Mouse (Mus musculus): Measurements from ENCODE around the gene Hectd1.

The Hectd1 gene

DNA sequence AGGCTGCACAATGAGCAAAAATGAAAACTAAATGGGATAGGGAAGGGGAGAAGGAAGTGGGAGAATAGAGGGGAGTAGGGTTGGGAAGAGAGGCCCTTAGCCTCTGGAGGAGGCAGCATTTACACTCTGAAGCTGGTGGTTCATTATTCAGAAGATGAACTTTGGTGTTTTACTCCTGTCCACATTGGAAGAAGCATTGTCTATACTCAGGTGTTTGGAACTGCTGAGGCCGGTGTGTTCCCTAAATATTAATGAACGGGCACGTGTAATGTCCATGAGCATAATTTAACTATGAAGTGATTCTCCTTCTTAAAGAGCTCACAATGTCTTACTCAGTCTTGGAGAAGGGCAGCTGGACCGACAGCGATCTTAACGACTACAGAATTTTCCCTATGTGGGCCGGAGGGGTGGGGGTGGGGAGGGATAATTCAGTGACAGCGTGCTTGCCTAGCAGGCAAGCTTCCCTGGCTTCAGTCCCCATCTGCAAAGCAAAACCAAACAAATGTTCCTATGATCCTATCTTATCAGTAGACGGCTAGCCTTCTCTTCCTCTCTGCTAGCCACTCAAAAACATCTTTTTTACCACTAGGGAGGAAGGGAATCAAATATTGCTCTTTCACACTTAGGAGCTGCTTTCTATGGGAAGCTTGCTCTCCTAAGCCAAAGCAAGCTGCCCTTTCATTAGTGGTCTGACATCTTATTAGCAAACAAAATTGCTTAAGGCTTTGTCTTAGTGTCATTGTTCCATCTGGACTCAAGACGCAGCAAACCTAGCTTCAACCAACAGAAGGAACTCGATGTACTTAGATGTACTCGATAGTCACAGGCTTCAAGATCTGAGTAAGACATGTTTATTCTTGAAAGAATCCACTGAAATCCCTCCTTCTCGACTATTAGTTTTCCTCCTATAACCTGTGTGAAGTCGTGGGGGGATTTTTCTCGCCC, 14.5 kb upstream of the Hectd1 start:
- DNase-seq = no peak

DNA sequence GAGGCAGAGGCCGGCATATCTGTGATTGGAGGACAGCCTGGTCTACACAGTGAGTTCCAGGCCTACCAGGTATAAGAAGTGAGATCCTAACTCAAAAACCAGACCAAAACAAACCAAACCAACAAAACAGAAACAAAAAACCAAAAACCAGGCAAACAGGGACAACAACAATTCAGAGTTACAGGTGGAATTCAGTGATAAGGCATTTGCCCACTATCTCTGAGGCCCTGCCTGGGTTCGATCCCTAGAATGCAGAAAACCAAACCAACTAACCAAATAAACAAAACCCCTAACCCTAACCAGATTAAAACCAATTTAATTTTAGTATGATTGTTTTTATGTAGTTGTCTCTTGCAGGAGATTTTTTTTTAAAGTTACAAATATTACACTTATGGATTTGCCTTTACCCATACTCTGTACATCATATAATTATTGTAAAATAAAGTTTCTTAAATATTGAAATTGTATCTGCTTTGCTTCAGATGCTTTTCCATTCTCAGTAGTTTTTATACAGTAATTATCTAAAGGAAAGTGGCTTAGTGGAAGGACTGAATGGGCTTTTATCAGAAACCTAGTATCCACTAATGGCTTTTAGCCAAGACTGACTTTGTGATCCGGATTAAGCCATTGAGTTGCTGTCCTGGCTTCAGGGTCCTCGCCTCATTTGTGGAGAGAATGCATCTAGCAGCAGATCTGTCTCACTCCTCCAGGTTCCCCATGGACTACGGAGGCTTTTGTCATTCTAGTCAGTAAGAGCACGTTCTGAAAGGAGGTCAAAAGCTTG, 12.9 kb upstream of the Hectd1 start:
- no peak for DNase-seq

GRCm38 (mm10) chr12:51839856-51840255, 10.5 kb upstream of the Hectd1 start:
- no peak for DNase-seq

DNA sequence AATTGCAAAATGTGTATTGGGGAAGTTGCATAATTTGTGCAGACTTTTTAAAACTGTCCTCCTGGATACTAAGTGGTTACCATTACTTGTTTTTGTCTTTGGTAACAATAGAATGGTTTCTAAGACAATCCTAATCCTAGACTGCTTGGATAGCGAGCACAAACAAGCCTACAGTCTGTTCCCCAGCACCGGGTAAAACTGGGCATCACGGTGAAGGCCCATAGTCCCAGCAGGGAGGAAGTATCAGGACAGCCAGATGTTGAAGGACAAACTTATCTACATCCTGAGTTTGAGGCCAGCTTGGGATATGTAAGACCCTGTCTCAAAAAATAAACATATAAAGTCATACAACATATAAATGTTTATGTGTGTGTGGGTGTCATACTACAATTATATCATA, 5.9 kb upstream of the Hectd1 start:
- DNase-seq = no peak

GRCm38 (mm10) chr12:51831931-51832330, 2.6 kb upstream of the Hectd1 start:
- DNase-seq = no peak

- no peak for DNase-seq
Observed at GRCm38 (mm10) chr12:51831296-51831695, 2.0 kb upstream of the Hectd1 start.

GRCm38 (mm10) chr12:51830671-51831070, 1.3 kb upstream of the Hectd1 start:
- DNase-seq = no peak

- no peak for DNase-seq
Observed at GRCm38 (mm10) chr12:51830077-51830402, 704 bp upstream of the Hectd1 start.

GRCm38 (mm10) chr12:51828716-51829289, 533 bp downstream of the Hectd1 start:
- peak in 1 of 2 experiments; percentile 40 for DNase-seq

DNA sequence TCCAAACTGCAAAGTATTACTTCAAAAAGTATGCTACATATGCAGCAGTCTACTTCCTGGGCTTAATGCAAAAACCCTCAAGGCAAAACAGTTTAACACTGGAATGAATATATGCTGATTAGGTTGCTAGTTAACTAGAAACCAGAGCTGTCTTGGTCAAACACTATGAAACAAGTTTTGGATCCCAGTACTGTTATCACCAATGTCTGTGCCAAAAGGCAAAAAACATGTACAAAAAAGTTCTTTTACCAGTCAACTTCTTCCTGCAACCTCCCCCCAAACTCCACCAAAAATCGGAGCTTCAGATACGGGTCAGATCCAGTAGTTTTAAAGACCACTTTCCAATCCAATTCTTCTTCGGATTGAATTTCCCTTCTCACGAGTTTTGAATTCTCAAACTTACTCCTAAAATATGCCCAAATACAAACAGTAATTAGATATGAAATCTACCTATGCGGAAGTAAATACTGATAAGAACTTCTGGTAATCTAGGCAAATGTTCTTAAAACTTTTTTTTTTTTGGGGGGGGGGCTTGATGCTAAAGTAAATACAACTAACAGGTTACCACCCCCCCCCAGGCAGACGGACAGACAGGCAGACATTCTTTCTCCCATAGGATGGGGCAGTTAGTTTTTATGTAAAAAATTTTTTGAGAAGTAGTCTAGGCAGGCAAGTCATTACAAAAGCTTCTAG, 1.2 kb downstream of the Hectd1 start:
- DNase-seq = no peak

- DNase-seq = peak in 1 of 2 experiments; percentile 36
Observed at GRCm38 (mm10) chr12:51825338-51825737, 4.0 kb downstream of the Hectd1 start.

DNA sequence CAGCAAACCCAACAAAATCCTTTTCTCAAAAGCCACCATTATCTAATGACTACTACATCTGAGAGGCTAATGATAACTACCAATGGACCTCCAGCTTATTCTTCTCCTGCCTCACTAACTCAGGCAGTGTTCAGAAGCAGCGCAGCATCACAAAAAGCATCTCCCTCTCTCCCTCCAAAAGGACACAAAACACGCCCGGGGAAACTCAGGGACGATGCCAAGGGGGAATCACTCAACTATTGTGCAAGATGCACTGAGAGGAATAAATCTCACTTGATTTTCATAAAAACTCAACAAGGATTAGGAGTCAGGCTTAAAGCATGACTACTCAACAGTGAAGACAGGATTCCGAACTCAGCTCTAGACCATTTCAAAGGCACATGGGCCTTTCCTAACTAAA, 6.0 kb downstream of the Hectd1 start:
- DNase-seq = no peak

DNA sequence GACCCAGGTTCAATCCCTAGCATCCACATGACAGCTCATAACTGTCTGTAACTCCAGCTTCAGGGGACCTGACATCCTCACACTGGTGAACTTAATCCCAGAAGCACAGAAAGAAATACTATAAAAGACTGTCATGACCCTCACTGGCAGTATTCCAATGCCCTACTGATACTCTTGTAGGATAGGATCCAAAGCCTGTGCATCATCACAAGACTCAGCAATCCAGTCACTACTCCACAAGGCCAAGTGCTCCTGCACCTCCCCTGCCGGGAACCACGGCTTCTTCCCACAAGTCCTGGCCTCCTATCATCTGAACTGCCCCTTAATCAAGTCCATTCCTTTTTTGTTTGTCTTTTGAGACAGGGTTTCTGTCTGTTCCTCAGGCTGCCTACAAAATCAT, 6.5 kb downstream of the Hectd1 start:
- no peak for DNase-seq

- DNase-seq = no peak
Observed at GRCm38 (mm10) chr12:51822236-51822635, 7.1 kb downstream of the Hectd1 start.

DNA sequence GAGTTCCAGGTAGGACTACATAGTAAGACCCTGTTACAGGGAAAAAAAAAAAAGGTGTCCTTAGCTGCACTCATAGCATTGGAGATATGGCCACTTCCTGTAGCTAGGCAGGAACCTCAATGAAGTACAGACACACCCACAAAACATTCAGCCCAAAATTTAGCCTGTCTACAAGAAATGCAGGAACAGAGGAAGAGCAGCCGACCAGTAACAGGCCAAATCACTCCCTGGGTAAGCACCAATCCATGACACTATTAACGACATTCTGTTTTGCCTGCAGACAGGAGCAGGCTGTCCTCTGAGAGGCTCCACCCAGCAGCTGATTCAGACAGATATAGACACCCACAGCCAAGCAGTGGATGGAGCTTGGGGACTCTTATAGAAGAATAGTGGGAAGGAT, 8.1 kb downstream of the Hectd1 start:
- DNase-seq = no peak

DNA sequence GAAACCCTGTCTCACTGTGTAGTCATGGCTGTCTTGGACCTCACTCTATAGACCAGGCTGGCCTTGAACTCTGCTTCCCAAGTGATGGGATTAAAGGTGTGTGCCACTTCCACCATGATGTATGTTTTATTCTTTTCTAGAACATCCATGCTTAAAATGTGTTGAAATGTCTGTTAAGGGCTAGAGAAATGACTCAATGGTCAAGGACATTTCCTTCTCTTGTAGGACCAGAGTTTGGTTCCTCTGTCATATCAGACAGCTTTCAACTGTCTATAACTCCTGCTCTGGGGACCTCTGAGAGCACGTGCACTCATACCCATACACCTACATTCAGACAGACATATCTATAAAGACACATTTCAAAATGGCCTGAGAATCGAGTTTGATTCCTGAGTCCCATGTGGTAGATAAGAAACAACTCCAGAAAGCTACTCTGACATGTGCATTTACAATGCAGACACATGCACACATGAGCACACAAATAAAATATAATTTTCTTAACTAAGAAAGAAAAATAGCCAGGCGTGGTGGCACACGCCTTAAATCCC, 9.3 kb downstream of the Hectd1 start:
- no peak for DNase-seq

GRCm38 (mm10) chr12:51817815-51818613, 11.3 kb downstream of the Hectd1 start:
- DNase-seq = no peak

- DNase-seq = no peak
Observed at GRCm38 (mm10) chr12:51811388-51812140, 17.8 kb downstream of the Hectd1 start.

- DNase-seq = no peak
Observed at GRCm38 (mm10) chr12:51810564-51810963, 18.8 kb downstream of the Hectd1 start.

- no peak for DNase-seq
Observed at GRCm38 (mm10) chr12:51784842-51785241, 44.5 kb downstream of the Hectd1 start.

DNA sequence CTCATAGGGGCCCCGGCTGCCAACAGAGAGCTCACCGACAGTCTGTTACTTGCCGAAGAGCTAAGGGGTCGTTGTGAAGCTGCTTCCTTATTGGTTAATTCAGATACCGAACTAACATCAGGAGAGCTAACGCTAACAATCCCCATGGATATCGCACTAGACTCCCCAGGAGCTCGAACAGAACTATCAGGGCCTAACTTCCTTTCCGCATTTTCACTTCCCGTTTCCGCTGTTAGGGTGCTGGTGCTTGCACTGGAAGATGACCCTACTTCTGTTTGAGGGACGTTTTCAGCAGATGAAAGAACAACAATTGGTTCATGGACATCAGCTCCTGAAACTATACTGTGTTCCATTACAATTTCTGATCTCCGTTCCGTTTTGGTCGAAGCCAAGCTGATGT, 60.6 kb downstream of the Hectd1 start:
- DNase-seq = no peak
